Mouse (Mus musculus) lung, postnatal 0 days (tissue): ENCODE results near the gene Cgnl1.

Experiments
- CTCF ChIP-seq: IDR thresholded peaks from 2 replicates; pipeline ENCODE4 v1.5.1; 2016; ENCODE audit warnings: antibody characterized with exemption, mild to moderate bottlenecking
- EP300 ChIP-seq: IDR thresholded peaks from 2 replicates; pipeline ENCODE4 v1.6.1; 2016; ENCODE audit warnings: antibody characterized with exemption, mild to moderate bottlenecking, control low read depth

GRCm38 (mm10) chr9:71696762-71697161 lies 74.6 kb downstream of the Cgnl1 start:
- no peak for TF ChIP-seq CTCF
- no peak for TF ChIP-seq EP300
